Mouse (Mus musculus): ENCODE results near the gene 4921524J17Rik.

Gene 4921524J17Rik

DNA sequence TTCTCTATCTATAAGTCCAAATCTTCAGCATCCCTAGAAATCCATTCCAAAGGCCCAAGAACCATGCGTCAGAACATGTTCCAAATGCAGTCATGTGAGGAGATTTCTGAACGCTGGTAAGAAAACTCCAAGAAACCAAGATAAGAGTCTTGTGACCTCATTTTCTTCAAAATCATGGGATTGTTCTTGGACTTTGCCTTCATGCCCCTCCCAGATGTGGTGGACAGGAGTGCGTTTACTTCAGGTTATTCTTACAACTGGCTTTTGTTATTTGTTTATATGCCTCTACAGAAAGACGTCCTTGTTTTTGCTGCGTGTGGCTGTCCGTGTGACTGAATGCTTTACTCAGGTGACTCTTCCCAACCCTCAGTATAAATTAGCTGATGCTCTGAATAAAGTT lies 39.4 kb downstream of the 4921524J17Rik start:
- in situ Hi-C loops (cut with MboI, MseI): no loop called here

DNA sequence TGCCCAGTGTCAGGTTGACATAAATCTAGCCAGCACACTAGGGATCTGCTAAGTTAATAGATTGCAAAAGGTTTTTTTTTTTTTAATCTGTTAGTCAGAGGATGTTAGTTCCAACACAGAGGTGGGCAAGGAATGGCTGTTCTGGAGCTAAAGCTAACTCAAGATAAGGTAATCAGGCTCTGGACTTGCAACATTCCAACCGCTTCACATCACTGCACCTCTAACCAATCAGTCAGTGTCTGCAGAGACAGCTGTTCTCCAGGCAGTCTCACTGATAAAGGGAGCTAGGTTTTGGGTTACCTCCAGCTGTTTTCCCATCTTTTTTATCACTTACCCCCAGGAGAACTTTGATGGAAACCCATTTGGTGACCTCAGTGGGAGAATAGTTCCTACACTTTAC lies 41.2 kb downstream of the 4921524J17Rik start:
- in situ Hi-C loops (cut with MboI, MseI): no loop called here

DNA sequence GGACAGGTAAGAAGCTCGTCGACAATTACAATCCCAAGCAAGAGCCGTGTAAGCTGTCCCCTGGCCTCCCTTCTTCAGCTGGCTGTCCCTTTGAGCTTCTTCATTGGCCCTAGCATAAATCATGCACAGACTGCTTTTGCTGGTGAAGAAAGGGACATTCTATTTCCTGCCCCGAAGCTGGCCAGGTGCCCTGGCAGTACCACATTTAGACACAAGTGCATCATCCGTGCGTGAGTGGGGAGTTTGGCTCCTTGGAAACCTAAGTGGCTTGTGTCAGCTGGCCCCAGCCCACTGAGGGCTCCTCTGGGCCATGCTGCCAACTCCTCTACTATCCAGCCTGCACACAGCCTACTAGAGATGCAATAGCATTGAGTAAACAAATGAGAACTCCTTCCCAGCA lies 46.4 kb downstream of the 4921524J17Rik start, which contains the start of gene Mylk3:
Mylk3 (minus strand) TSS at position 141 of the 400 bp plus-strand sequence.
- in situ Hi-C loops (cut with MboI, MseI): no loop called here

DNA sequence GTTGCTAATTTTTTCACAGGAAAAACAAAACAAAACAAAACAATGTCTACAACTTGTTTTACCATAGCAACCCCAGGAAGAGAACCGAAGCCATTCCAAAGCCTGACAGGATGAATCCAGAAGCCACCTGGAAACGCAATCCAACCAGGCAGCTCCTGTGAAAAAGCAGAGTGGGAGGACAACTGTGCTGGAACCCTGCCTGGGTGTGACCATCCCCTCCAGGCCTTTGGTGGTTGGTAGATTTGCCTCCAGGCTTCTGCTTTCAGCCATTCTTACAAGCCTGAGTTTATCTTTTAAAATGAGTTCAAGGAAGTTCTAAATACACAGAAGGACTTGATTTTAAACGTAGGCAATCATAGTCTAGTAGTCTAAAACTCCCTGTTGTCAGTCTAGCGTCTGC lies 50.7 kb downstream of the 4921524J17Rik start:
- in situ Hi-C loops (cut with MboI, MseI): no loop called here

DNA sequence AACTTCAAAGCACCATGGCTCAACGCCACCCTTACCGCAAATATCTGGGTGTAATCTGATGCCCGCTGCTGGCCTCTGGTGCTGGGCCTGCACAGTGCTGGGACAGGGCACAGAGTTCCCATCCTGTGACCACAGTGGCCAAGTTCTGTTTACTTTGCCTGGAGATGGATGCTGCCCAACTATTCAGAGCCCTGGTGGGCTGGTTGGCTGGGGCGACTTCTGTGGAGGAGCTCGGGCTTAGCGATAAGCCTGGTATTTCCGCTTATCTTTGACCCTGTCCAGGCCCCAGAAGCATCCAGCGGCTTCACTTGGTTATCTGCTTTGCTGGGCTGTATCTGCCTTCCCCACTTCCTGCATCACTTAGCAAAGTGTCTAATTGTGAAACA lies 51.8 kb downstream of the 4921524J17Rik start:
- in situ Hi-C loops (cut with MboI, MseI): no loop called here

DNA sequence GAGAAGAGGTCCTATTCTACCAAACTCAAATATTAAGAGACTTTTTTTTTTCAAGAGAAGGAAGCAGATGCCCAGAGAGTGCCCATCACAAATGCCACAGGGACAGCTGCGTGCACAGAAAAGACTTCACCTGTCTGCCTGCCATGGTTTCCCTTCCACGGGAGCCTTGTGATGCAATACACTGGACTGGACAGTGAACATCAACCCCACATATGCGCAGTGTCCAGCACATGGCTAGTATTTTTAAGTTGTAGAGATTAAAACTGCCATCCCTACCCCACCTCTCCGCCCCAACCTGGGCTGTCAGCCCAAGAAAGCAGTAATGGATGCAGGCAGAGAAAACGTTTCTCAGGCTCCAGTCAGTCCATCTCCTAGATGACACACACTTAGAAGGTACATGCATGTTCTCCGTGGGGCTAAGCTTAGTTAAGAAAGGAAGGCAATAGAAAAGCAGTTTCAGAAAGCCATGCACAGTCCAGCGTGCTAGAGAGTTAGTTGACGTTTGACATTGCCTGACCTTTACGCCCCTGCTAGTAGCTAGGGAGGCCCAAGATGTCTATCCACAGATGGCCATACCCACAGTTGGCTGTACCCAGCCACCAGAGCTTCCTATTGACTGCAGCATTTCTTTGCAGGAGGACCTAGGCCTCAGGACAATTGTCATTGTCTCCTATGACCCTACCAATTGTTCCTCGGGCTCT lies 52.4 kb downstream of the 4921524J17Rik start:
- in situ Hi-C loops (cut with MboI, MseI): no loop called here

DNA sequence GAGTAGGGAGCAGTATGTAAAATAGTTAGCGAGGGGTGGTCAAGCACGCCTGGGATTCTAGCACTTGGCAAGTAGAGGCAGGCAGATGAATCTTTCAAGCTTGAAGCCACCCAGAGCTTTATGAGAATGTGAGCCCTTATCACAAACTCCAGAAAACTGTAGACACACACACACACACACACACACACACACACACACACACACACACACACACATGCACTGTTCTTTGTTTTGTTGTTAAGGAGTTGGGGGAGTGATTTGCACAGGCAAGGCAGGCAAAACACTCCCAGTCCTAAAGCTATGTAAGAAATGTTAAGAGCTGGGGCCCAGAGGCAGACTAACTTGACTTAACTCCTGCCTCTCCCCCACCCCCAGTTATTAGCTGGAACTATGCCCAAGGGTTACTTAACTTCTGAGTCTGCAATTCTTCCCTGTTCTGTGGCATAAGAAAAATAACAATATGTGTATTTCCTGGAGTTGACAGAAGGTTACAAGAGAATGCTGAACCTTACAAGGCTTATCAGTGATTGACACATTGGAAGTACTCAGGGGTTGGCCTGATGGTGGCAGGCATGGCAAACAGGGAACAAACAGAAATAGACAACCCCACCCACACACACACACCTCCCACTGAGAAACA lies 53.4 kb downstream of the 4921524J17Rik start:
- in situ Hi-C loops (cut with MboI, MseI): no loop called here

DNA sequence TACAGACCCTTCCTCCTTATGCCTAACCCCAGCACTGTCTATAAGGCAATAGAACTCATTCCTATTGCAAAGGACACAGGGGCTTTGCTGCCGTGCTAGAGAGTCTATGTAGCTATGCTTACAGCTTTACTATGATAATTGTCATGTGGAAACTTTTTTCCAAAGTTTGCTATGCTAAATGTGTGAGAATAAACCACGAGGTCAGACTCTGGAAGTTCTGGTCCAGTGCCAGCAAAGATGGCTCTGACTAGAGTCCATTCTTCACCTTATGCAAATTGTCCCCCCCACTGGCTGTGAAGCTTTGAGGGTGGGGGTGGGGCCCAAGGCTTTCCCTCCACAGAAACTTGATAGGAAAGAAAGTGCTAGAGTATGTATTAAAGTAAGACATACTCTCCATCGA lies 56.1 kb downstream of the 4921524J17Rik start:
- in situ Hi-C loops (cut with MboI, MseI): no loop called here

DNA sequence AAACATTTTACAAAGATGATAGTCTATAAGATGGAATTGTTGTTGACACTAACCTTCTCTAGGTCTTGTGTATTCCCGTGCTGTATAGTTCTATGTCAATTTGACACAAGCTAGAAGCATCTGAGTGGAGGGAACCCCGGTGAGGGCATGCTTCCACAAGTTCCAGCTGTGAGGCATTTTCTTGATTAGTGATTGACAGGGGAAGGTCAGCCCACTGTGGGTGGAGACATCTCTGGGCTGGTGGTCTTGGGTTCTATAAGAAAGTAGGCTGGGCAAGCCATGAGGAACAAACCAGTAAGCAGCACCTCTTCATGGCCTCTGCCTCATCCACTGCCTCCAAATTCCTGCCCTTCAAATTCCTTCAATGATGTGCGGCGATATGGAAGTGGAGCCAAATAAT lies 58.3 kb downstream of the 4921524J17Rik start:
- in situ Hi-C loops (cut with MboI, MseI): loop anchor here in 1 of 2 experiments (25.0 kb wide), 1 partner anchor 1838 kb away; no protein-coding TSS in a partner anchor

DNA sequence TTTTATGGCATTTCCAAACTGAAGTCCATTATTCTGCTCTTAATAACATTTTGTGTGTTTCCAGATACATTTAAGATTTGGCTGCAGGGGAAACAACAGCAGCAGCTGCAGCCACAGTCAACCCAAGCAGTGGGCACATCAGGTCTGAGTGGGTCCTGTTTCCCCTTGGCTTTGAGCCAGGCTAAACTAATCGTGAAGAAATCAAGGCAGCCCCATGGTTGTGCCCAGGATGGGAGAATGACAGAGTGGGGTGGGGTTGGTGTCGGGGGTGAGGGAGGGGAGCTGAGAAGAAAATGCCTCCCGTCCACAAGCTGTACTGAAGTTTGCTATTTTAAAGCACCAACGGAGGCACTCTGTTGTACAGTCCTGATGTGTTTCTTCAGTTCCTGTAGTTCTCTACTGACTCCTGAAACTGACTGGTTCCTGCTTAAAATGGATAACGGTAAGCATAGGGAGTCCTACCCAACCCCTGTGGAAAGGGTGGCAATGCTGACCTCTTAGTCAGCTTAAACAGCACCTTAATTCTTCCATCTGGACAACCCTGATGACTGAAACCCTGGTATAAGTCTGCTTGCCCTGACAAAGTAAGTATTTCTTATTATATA lies 59.1 kb downstream of the 4921524J17Rik start:
- in situ Hi-C loops (cut with MboI, MseI): loop anchor here in 1 of 2 experiments (25.0 kb wide), 1 partner anchor 1839 kb away; no protein-coding TSS in a partner anchor

DNA sequence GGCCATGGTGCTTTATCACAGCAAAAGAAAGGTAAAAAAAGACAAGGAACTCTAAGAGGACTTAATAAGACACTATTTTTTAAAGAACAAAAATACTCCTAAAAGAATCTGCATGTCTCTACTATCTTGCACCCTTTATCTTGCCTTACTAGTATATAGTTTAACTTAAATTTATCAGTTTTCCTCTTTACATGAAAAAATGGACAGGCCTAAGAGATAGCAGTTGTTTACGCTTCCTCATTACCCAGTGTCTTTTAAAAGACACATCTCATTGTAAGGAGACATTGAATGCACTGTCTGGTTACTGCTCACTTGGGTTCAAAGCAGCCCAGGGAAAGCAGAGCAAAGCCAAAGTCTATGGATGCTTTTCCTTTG lies 60.2 kb downstream of the 4921524J17Rik start:
- in situ Hi-C loops (cut with MboI, MseI): loop anchor here in 1 of 2 experiments (25.0 kb wide), 1 partner anchor 1840 kb away; no protein-coding TSS in a partner anchor

DNA sequence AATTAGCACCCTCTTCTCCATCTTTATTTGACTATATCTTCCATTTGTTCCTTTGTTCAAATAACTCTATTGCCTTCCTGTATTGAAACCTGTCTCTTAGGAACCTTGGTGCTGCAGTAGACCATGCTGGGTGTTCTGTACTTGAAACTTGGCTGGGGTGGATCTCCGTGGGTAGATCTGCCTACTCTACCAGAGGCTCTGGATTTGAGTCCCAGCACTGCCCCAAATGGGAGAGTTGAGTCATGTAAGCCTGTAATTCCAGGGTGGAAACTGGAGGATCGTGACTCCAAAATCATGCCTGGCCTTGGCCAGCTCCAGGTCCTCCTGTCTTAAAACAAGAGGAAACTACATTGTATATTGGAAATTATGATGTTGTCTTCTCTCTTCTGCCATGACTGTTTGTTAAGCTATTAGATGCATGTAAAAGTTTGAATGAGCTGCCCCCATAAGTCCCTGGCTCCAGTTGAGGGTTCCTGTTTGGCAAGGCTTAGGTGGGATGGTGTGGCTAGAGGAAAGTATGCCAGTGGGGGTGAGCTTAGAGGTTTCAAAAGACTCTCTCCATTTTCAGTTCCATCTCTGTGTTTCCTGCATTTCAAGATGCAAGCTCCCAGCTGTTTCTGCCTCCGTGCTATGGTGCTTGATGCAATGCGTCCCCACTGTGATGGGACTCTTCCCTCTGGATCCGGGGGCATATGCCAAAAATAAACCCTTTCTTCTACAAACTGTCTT lies 60.7 kb downstream of the 4921524J17Rik start:
- in situ Hi-C loops (cut with MboI, MseI): loop anchor here in 1 of 2 experiments (25.0 kb wide), 1 partner anchor 1840 kb away; no protein-coding TSS in a partner anchor

DNA sequence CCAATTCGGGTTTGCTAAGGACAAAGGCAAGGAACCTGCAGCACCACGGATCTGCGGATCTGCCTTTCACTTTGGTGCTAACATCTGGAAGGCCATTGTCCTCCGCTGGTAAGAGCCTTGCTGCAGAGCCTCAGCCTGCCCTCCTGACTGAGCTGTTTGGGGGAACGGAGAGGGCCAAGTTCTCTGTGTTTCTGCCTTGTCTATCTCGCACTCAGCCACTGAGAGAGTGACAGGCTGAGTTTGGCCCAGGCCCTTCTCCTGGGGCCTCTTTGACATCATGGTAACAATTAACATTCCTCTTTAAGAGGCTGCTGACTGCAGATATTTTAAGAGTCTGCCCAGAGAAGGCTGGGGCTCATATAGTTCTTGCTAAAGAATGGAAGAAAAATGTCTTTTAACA lies 67.5 kb downstream of the 4921524J17Rik start:
- in situ Hi-C loops (cut with MboI, MseI): loop anchor here (10.0 to 25.0 kb wide), 2 partner anchors 1700 to 1847 kb away; no protein-coding TSS in a partner anchor

DNA sequence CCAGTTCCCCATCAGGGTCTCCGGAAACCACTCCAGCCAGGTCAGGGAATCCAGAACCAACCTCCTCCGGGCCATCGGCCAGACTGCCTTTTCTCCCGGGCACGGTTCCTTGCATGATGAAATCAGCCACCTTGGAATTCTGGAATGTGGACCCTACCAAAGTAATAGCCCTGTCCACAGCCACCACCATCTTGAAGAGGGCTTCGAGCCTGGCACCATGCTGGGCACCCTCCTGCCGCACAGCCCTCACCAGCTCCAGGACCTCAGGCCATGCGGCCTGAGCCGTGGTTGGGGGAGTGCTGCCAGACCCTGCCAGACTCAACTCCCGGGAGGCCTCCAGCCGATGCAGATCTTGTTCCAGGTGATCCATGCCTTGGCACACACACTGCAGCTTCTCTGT lies 68.0 kb downstream of the 4921524J17Rik start:
- in situ Hi-C loops (cut with MboI, MseI): loop anchor here (10.0 to 25.0 kb wide), 2 partner anchors 1700 to 1848 kb away; no protein-coding TSS in a partner anchor

DNA sequence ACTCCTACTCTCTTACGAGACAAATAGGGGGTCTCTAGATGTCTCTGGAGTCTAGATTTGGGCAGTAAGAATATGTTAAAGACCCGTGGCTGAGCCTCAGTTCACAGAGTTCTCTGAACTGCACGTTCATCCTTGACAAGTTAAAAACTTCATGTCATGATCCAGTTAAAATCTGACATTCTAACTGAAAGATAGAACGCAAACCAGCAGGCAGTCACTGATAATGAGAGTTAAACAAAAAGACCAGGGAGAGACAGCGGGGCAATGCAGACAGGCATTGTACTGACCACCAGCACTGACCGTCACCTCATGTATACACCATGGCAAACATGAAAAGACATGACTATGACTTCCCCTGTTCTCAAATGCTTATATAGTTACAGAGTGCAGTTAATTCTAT lies 69.2 kb downstream of the 4921524J17Rik start:
- in situ Hi-C loops (cut with MboI, MseI): loop anchor here (10.0 to 25.0 kb wide), 2 partner anchors 1701 to 1849 kb away; no protein-coding TSS in a partner anchor

DNA sequence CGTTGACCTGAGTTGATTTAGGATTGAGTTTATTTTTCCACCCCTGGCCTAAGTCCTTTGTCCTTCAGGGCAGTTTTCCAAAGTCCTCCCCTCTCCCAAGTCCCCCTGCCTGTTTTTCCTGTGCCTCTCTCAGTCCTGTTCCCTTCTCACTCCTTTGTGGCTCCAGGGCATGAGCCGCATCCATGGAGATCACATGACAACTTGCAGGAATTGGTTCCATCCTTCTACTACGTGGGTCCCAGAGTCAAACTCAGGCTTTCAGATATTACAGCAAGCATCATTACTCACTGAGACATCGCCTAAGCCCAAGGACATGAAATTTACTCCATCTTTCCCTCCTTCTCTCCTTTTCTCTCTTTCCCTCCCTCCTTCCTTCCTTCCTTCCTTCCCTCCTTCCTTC lies 70.4 kb downstream of the 4921524J17Rik start:
- in situ Hi-C loops (cut with MboI, MseI): loop anchor here (10.0 to 25.0 kb wide), 2 partner anchors 1703 to 1850 kb away; no protein-coding TSS in a partner anchor
